Mouse (Mus musculus) left cerebral cortex, postnatal 14 days (tissue): ENCODE measurements around the gene Abce1. TPM values are rescaled to one million over a fixed set of nuclear protein-coding genes. Genes with fewer than 3 reads are reported as not detected.
"Not testable (repeated sequence)": the region's sequence is repeated elsewhere in the genome, so short reads cannot be mapped to it uniquely, and the experiment has no call there.

ENCODE experiments used
- DNase-seq, 2 experiments: peaks; one replicate each; pipeline ENCODE4 v3.0.0; 2021 to 2022; ENCODE audit warnings: low spot score in 2 of 2, mixed read lengths in 1 of 2
- intact Hi-C: fragments of 180-260 bp; cut with DNase I; formaldehyde crosslinking; loops from one replicate; pipeline ENCODE4 v1.15.1; 2025
- long read RNA-seq, 2 experiments: library from polyadenylated mRNA; stranded (forward); transcript quantifications; one replicate each; pipeline ENCODE4 v2.0.0; 2021
- total RNA-seq, 2 experiments: library from RNA; stranded (reverse); gene quantifications; 2 replicates each; pipeline ENCODE4 v1.2.3; 2021

The Abce1 gene
- 10 to 100 TPM; 74.3 to 76.1 TPM for total RNA-seq
- long read RNA-seq, experiment 1, transcript Abce1-201 (18 exons, 3,793 nt): major isoform, 51 of 59 reads
- long read RNA-seq, experiment 1, partial matches to known transcripts: 2 of 59 reads
- long read RNA-seq, experiment 1, other reads (novel, unspliced or antisense): 6 of 59 reads
- long read RNA-seq, experiment 2, transcript Abce1-201 (18 exons, 3,793 nt): major isoform, 53 of 59 reads
- long read RNA-seq, experiment 2, partial matches to known transcripts: 2 of 59 reads
- long read RNA-seq, experiment 2, other reads (novel, unspliced or antisense): 4 of 59 reads

GRCm38 (mm10) chr8:79711064-79711961 is at the start of gene Abce1, which contains the start of gene Anapc10:
Gene Abce1 (minus strand): TSS chr8:79711740.
Gene Anapc10 (plus strand): TSS chr8:79711820.
- intact Hi-C loops: no loop called here

GRCm38 (mm10) chr8:79750305-79750704 is 38.8 kb upstream of the Abce1 start:
- peak; percentile 8 to 30 for DNase-seq
- intact Hi-C loops: no loop called here

More at GRCm38 (mm10) chr8:79711064-79711961, at the start of gene Abce1, which contains the start of gene Anapc10:
- DNase-seq: peak; percentile 98 to 99

- no peak for DNase-seq
Observed at GRCm38 (mm10) chr8:79748591-79748990, 37.1 kb upstream of the Abce1 start.

GRCm38 (mm10) chr8:79748171-79748570 is 36.6 kb upstream of the Abce1 start:
- intact Hi-C loops: no loop called here
- DNase-seq: no peak

More at GRCm38 (mm10) chr8:79748591-79748990, 37.1 kb upstream of the Abce1 start:
- intact Hi-C loops: no loop called here

- peak; percentile 63 to 75 for DNase-seq
- intact Hi-C loops: loop anchor here (2.0 to 10.0 kb wide), 2 partner anchors 748 to 950 kb away; no protein-coding TSS in a partner anchor
Observed at GRCm38 (mm10) chr8:79734304-79734703, 22.8 kb upstream of the Abce1 start.

GRCm38 (mm10) chr8:79727900-79728299 is 16.4 kb upstream of the Abce1 start:
- DNase-seq: peak in 1 of 2 experiments; percentile 37
- intact Hi-C loops: no loop called here

GRCm38 (mm10) chr8:79724589-79724988 is 13.0 kb upstream of the Abce1 start:
- intact Hi-C loops: no loop called here
- DNase-seq: no peak

- intact Hi-C loops: no loop called here
- DNase-seq: no peak
Observed at GRCm38 (mm10) chr8:79723308-79723707, 11.8 kb upstream of the Abce1 start.

GRCm38 (mm10) chr8:79721537-79721936 is 10.0 kb upstream of the Abce1 start:
- DNase-seq: no peak
- intact Hi-C loops: no loop called here

GRCm38 (mm10) chr8:79712676-79713075 is 1.1 kb upstream of the Abce1 start:
- no peak for DNase-seq
- intact Hi-C loops: no loop called here

GRCm38 (mm10) chr8:79706687-79707086 is 4.9 kb downstream of the Abce1 start:
- no peak for DNase-seq
- intact Hi-C loops: no loop called here

GRCm38 (mm10) chr8:79692531-79692930 is 19.0 kb downstream of the Abce1 start:
- intact Hi-C loops: no loop called here
- DNase-seq: no peak

- DNase-seq, intact Hi-C loops: not testable (repeated sequence)
Observed at GRCm38 (mm10) chr8:79685927-79686326, 25.6 kb downstream of the Abce1 start.

GRCm38 (mm10) chr8:79680965-79681364 is 30.6 kb downstream of the Abce1 start:
- no peak for DNase-seq
- intact Hi-C loops: no loop called here

GRCm38 (mm10) chr8:79680555-79680954 is 31.0 kb downstream of the Abce1 start:
- peak in 1 of 2 experiments; percentile 14 for DNase-seq
- intact Hi-C loops: no loop called here

GRCm38 (mm10) chr8:79680083-79680482 is 31.5 kb downstream of the Abce1 start:
- DNase-seq, intact Hi-C loops: not testable (repeated sequence)

- DNase-seq: peak in 1 of 2 experiments; percentile 7
- intact Hi-C loops: no loop called here
Observed at GRCm38 (mm10) chr8:79679005-79679404, 32.5 kb downstream of the Abce1 start.

- intact Hi-C loops: no loop called here
- DNase-seq: no peak
Observed at GRCm38 (mm10) chr8:79676461-79676860, 35.1 kb downstream of the Abce1 start.

- DNase-seq: not testable (repeated sequence)
Observed at GRCm38 (mm10) chr8:79658715-79659114, 52.8 kb downstream of the Abce1 start.

GRCm38 (mm10) chr8:79653736-79654135 is 57.8 kb downstream of the Abce1 start:
- intact Hi-C loops: no loop called here
- DNase-seq: no peak

More at GRCm38 (mm10) chr8:79658715-79659114, 52.8 kb downstream of the Abce1 start:
- intact Hi-C loops: not testable (repeated sequence)
